Mouse (Mus musculus) spleen, adult 2 months (tissue): ENCODE results near the gene Ndufab1.

Source experiments
- CTCF ChIP-seq: fragments of 200-500 bp; IDR thresholded peaks from 2 replicates; pipeline ENCODE4 v1.5.1; 2011; ENCODE audit warnings: mild to moderate bottlenecking, inconsistent platforms; ENCODE audit not compliant: insufficient read depth, insufficient read length, insufficient replicate concordance; ENCODE audit errors: extremely low read depth
- POLR2A ChIP-seq: fragments of 200-500 bp; IDR thresholded peaks from 2 replicates; pipeline ENCODE4 v1.6.1; 2011; ENCODE audit warnings: low read depth, low read length, inconsistent platforms

DNA sequence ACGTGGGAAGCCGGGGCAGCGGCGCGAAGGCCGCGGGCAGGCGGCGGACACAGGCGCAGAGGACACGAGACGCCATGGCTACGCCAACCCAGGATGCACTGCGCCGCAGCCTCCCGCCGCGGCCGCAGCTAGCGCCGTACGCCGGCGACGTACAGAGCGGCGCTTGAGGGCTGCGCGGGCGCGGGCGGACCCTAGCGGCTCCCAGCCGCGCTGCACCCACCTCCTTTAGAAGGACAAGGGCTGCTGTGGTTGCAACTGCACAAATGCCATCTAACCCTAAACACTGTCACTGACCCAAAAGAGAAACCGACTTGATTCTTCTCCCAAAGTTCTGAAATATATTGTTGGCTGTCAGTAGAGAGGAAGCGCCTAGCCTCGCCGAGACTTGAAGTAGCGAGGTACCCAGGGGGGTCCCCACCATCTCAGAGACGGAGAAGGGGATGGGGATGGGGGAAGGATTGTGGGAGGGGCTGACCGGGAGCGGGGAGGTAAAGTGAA lies at the start of gene Ndufab1:
- TF ChIP-seq CTCF (peak; percentile 79; the same call in 1 of the 2 replicates), POLR2A (no peak; the same call in 1 of the 2 replicates)
